Mouse (Mus musculus) gastrocnemius, postnatal 4 days (tissue): Measurements from ENCODE around the gene Cd68. TPM values are rescaled to one million over a fixed set of nuclear protein-coding genes. Genes with fewer than 3 reads are reported as not detected.
"Not testable (repeated sequence)": the region's sequence is repeated elsewhere in the genome, so short reads cannot be mapped to it uniquely, and the experiment has no call there.

ENCODE experiments used
- DNase-seq, 2 experiments: peaks; one replicate each; pipeline ENCODE4 v3.0.0; 2021 to 2022; ENCODE audit warnings: low spot score in 2 of 2, mixed read lengths in 2 of 2
- long read RNA-seq, 2 experiments: library from polyadenylated mRNA; stranded (forward); transcript quantifications; one replicate each; pipeline ENCODE4 v2.0.0; 2021
- total RNA-seq, 2 experiments: library from RNA; stranded (reverse); gene quantifications; 2 replicates each; pipeline ENCODE4 v1.2.3; 2021

Gene Cd68
- 10 to 100 TPM; 13.1 to 14.0 TPM for total RNA-seq
- long read RNA-seq, experiment 1, transcript Cd68-201 (6 exons, 1,230 nt) = major isoform, 12 of 14 reads
- long read RNA-seq, experiment 1, partial matches to known transcripts = 2 of 14 reads
- long read RNA-seq, experiment 1, other reads (novel, unspliced or antisense) = 0 of 14 reads
- long read RNA-seq, experiment 2, transcript Cd68-201 (6 exons, 1,230 nt) = major isoform, 10 of 13 reads
- long read RNA-seq, experiment 2, partial matches to known transcripts = 2 of 13 reads
- long read RNA-seq, experiment 2, other reads (novel, unspliced or antisense) = 1 of 13 reads

GRCm38 (mm10) chr11:69665961-69666664, at the start of gene Cd68:
TSS of gene Cd68 (minus strand) at chr11:69666153.
- DNase-seq = no peak

- DNase-seq = peak in 1 of 2 experiments; percentile 22
Observed at GRCm38 (mm10) chr11:69715482-69715881, 49.5 kb upstream of the Cd68 start.

GRCm38 (mm10) chr11:69714636-69715329, 48.8 kb upstream of the Cd68 start:
- DNase-seq = no peak

- DNase-seq = no peak
Observed at GRCm38 (mm10) chr11:69712954-69713672, 47.2 kb upstream of the Cd68 start.

GRCm38 (mm10) chr11:69711082-69711481, 45.1 kb upstream of the Cd68 start:
- no peak for DNase-seq

GRCm38 (mm10) chr11:69710470-69710869, 44.5 kb upstream of the Cd68 start:
- DNase-seq = no peak

GRCm38 (mm10) chr11:69709554-69710446, 43.8 kb upstream of the Cd68 start:
- DNase-seq = no peak

- DNase-seq = no peak
Observed at GRCm38 (mm10) chr11:69708614-69709265, 42.8 kb upstream of the Cd68 start.

- DNase-seq = no peak
Observed at GRCm38 (mm10) chr11:69707873-69708381, 42.0 kb upstream of the Cd68 start.

GRCm38 (mm10) chr11:69707480-69707847, 41.5 kb upstream of the Cd68 start:
- no peak for DNase-seq

GRCm38 (mm10) chr11:69706775-69707479, 41.0 kb upstream of the Cd68 start:
- peak in 1 of 2 experiments; percentile 62 for DNase-seq

- DNase-seq = no peak
Observed at GRCm38 (mm10) chr11:69704613-69705010, 38.7 kb upstream of the Cd68 start.

- DNase-seq = no peak
Observed at GRCm38 (mm10) chr11:69703814-69704612, 38.1 kb upstream of the Cd68 start.

GRCm38 (mm10) chr11:69703381-69703780, 37.4 kb upstream of the Cd68 start:
- DNase-seq = not testable (repeated sequence)

GRCm38 (mm10) chr11:69702886-69703285, 36.9 kb upstream of the Cd68 start:
- DNase-seq = not testable (repeated sequence)

- DNase-seq = no peak
Observed at GRCm38 (mm10) chr11:69699595-69699994, 33.6 kb upstream of the Cd68 start.

- no peak for DNase-seq
Observed at GRCm38 (mm10) chr11:69698574-69698973, 32.6 kb upstream of the Cd68 start.

- no peak for DNase-seq
Observed at GRCm38 (mm10) chr11:69697396-69697795, 31.4 kb upstream of the Cd68 start.
